Mouse (Mus musculus) heart, embryonic 14.5 days (tissue): Measurements from ENCODE around the gene Pik3c2b. TPM values are rescaled to one million over a fixed set of nuclear protein-coding genes. Genes with fewer than 3 reads are reported as not detected.
"Not testable (repeated sequence)": the region's sequence is repeated elsewhere in the genome, so short reads cannot be mapped to it uniquely, and the experiment has no call there.

Experiments used
- ATAC-seq: fragments of 200-750 bp; cut with Nextera tagmentation; 2 replicates; pipeline ENCODE4 v1.8.0; 2017; ENCODE audit warnings: low read depth, moderate TSS enrichment; ENCODE audit not compliant: insufficient number of reproducible peaks, insufficient read depth, low FRiP score
- H3K27ac ChIP-seq, 2 experiments: fragments of 200-500 bp in 1 of 2; fragments of 300-500 bp in 1 of 2; sonication (generic) in 1 of 2; replicated peaks in 1 of 2; 2 replicates each; pipeline ENCODE4 v1.5.1; 2012 to 2014; ENCODE audit warnings: low read depth in 2 of 2, low read length in 2 of 2, control low read depth in 1 of 2, mild to moderate bottlenecking in 1 of 2, mixed read lengths in 1 of 2; ENCODE audit not compliant: control insufficient read depth in 1 of 2, insufficient read depth in 1 of 2
- H3K27me3 ChIP-seq: fragments of 300-500 bp; sonication (generic); 2 replicates; pipeline ENCODE4 v1.6.1; 2014; ENCODE audit warnings: mild to moderate bottlenecking, low read length, control low read depth; ENCODE audit not compliant: control insufficient read depth, insufficient read depth
- H3K36me3 ChIP-seq: fragments of 300-500 bp; sonication (generic); 2 replicates; pipeline ENCODE4 v1.6.1; 2014; ENCODE audit warnings: mild to moderate bottlenecking, control low read depth, low read length, mixed read lengths; ENCODE audit not compliant: control insufficient read depth, insufficient read depth
- H3K4me1 ChIP-seq, 2 experiments: fragments of 200-500 bp in 1 of 2; fragments of 300-500 bp in 1 of 2; sonication (generic) in 1 of 2; 2 replicates each; pipeline ENCODE4 v1.6.1; 2012 to 2014; ENCODE audit warnings: low read length in 2 of 2, control low read depth in 1 of 2, mixed read lengths in 1 of 2; ENCODE audit not compliant: control insufficient read depth in 2 of 2, insufficient read depth in 2 of 2
- H3K4me2 ChIP-seq: fragments of 300-500 bp; sonication (generic); 2 replicates; pipeline ENCODE4 v1.6.1; 2014; ENCODE audit warnings: mild to moderate bottlenecking, low read length
- H3K4me3 ChIP-seq, 2 experiments: fragments of 200-500 bp in 1 of 2; fragments of 300-500 bp in 1 of 2; sonication (generic) in 1 of 2; 2 replicates each; pipeline ENCODE4 v1.5.1; 2012 to 2014; ENCODE audit warnings: low read length in 2 of 2, mild to moderate bottlenecking in 2 of 2, control low read depth in 1 of 2, low read depth in 1 of 2, moderate library complexity in 1 of 2; ENCODE audit not compliant: control insufficient read depth in 1 of 2, insufficient read depth in 1 of 2
- H3K9ac ChIP-seq: fragments of 300-500 bp; sonication (generic); 2 replicates; pipeline ENCODE4 v1.6.1; 2014; ENCODE audit warnings: mild to moderate bottlenecking, low read length
- H3K9me3 ChIP-seq: fragments of 300-500 bp; sonication (generic); 2 replicates; pipeline ENCODE4 v1.6.1; 2016; ENCODE audit warnings: low read length, control low read depth; ENCODE audit not compliant: control insufficient read depth
- WGBS: fragments of 180-500 bp; shearing (Covaris S2); extraction: QIAGEN DNeasy Blood & Tissue Kit; methylation state at CpG from one replicate; pipeline ENCODE4 v1.1.7; 2014; 5-methylcytosine and 5-hydroxymethylcytosine counted together
- polyA plus RNA-seq: library from polyadenylated mRNA; unstranded; fragments of >200 nt; fragmentation: Nextera tagmentation; extraction: Ambion mirVana; gene quantifications from 2 replicates; pipeline ENCODE4 v1.2.1, GENCODE M21; 2014

Gene Pik3c2b
- polyA plus RNA-seq, 1 experiment from 2014 or later: 12.8 TPM

- WGBS: 1% methylated on average over 28 of the region's 28 CpGs
- H3K9me3 ChIP-seq: no peaks in the 10 kb centered on the region
- no peaks in the 10 kb centered on the region for H3K36me3 ChIP-seq
- peak overlapping the region; percentile 63 for H3K4me2 ChIP-seq
- peak overlapping the region; percentile 71 for H3K9ac ChIP-seq
- peak; percentile 75 for ATAC-seq
- 0 out of 4 replicates have a peak, but pooled peaks cover 0 to 3% of the 10 kb centered on the region in 2 experiments for H3K4me1 ChIP-seq
- peak overlapping the region; percentile 53 to 65 for H3K4me3 ChIP-seq
- no peaks in the 10 kb centered on the region for H3K27me3 ChIP-seq
- H3K27ac ChIP-seq: peak overlapping the region; percentile 64 to 70
Measured at GRCm38 (mm10) chr1:133033316-133034090, 12.0 kb upstream of the Pik3c2b start.

- H3K4me1 ChIP-seq: 0 out of 4 replicates have a peak, but pooled peaks cover 0 to 3% of the 10 kb centered on the region in 2 experiments
- peak; percentile 55 for ATAC-seq
- H3K27ac ChIP-seq: no peak overlapping the region; a peak in 2 of 4 replicates
- H3K27me3 ChIP-seq: no peaks in the 10 kb centered on the region
- peak overlapping the region; percentile 63 for H3K4me2 ChIP-seq
- H3K9ac ChIP-seq: peak overlapping the region; percentile 71; the same call in 1 of the 2 replicates
- WGBS: 6% methylated on average over 11 of the region's 11 CpGs
- H3K4me3 ChIP-seq: peak overlapping the region; percentile 53 to 65; a peak in 3 of 4 replicates
- H3K36me3 ChIP-seq: no peaks in the 10 kb centered on the region
- H3K9me3 ChIP-seq: no peaks in the 10 kb centered on the region
Measured at GRCm38 (mm10) chr1:133034091-133034460, 11.4 kb upstream of the Pik3c2b start.

DNA sequence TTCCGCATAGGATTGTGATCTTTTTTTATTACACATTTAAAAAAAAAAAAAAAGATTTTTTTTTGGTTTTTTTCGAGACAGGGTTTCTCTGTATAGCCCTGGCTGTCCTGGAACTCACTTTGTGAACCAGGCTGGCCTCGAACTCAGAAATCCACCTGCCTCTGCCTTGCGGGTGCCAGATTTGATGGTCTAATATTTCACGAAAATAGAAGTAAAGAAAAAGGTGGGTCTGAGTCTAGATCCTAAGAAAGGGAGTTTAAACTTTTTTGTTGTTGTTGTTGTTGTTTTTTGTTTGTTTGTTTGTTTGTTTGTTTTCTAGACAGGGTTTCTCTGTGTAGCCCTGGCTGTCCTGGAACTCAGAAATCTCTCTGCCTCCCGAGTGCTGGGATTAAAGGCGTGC is 10.8 kb upstream of the Pik3c2b start:
- not testable (repeated sequence) for ATAC-seq, H3K9ac ChIP-seq, H3K4me2 ChIP-seq

GRCm38 (mm10) chr1:133039505-133039949 is 5.9 kb upstream of the Pik3c2b start:
- Histone ChIP-seq H3K4me3 (no peak overlapping the region), H3K4me1 (no peaks in the 10 kb centered on the region), H3K36me3 (no peaks in the 10 kb centered on the region), H3K27me3 (no peaks in the 10 kb centered on the region), H3K4me2 (no peak overlapping the region), H3K27ac (no peak overlapping the region), H3K9me3 (no peaks in the 10 kb centered on the region), H3K9ac (no peak overlapping the region)
- 18% methylated on average over 4 of the region's 4 CpGs for WGBS
- peak; percentile 52; the same call in 1 of the 2 replicates for ATAC-seq

More for the DNA sequence above, 10.8 kb upstream of the Pik3c2b start:
- not testable (repeated sequence) for H3K27ac ChIP-seq, H3K9me3 ChIP-seq, H3K4me3 ChIP-seq, H3K4me1 ChIP-seq, H3K36me3 ChIP-seq, H3K27me3 ChIP-seq
- 70% methylated on average over 7 of the region's 7 CpGs for WGBS

- Histone ChIP-seq H3K4me3 (peak overlapping the region; percentile 74 to 88), H3K27me3 (no peaks in the 10 kb centered on the region), H3K36me3 (no peaks in the 10 kb centered on the region), H3K27ac (peak overlapping the region; percentile 82 to 92), H3K9ac (peak overlapping the region; percentile 93), H3K9me3 (no peaks in the 10 kb centered on the region), H3K4me2 (peak overlapping the region; percentile 77), H3K4me1 (peaks cover 11 to 25% of the 10 kb centered on the region in 2 experiments; a peak in 3 of 4 replicates)
- ATAC-seq: peak; percentile 75
- under 1% methylated on average over 50 of the region's 71 CpGs for WGBS
Measured at GRCm38 (mm10) chr1:133045861-133046440, 484 bp downstream of the Pik3c2b start.

GRCm38 (mm10) chr1:133046441-133046931 is 1.0 kb downstream of the Pik3c2b start:
- Histone ChIP-seq H3K4me1 (peaks cover 11 to 25% of the 10 kb centered on the region in 2 experiments; a peak in 3 of 4 replicates), H3K9me3 (no peaks in the 10 kb centered on the region), H3K36me3 (no peaks in the 10 kb centered on the region), H3K4me3 (peak overlapping the region; percentile 74 to 88), H3K27me3 (no peaks in the 10 kb centered on the region), H3K4me2 (peak overlapping the region; percentile 77), H3K9ac (peak overlapping the region; percentile 93), H3K27ac (peak overlapping the region; percentile 82 to 92)
- under 1% methylated on average over 38 of the region's 40 CpGs for WGBS
- ATAC-seq: peak; percentile 31

GRCm38 (mm10) chr1:133047575-133047974 is 2.1 kb downstream of the Pik3c2b start:
- Histone ChIP-seq H3K4me2 (peak overlapping the region; percentile 77), H3K4me3 (peak overlapping the region; percentile 74 to 88), H3K36me3 (no peaks in the 10 kb centered on the region), H3K27ac (peak overlapping the region; percentile 46 to 92), H3K9me3 (no peaks in the 10 kb centered on the region), H3K4me1 (peaks cover 14 to 31% of the 10 kb centered on the region in 2 experiments; a peak in 3 of 4 replicates), H3K27me3 (no peaks in the 10 kb centered on the region), H3K9ac (peak overlapping the region; percentile 93)
- 44% methylated on average over 8 of the region's 8 CpGs for WGBS
- no peak for ATAC-seq
